Mouse (Mus musculus) limb, embryonic 14.5 days (tissue): ENCODE measurements around the gene Pank1. TPM values are rescaled to one million over a fixed set of nuclear protein-coding genes. Genes with fewer than 3 reads are reported as not detected.

ENCODE experiments used
- ATAC-seq: fragments of 200-750 bp; cut with Nextera tagmentation; 2 replicates; pipeline ENCODE4 v1.8.0; 2017; ENCODE audit warnings: low read depth, moderate number of reproducible peaks, moderate TSS enrichment; ENCODE audit not compliant: low FRiP score
- DNase-seq: peaks from one replicate; pipeline ENCODE4 v3.0.0-alpha.2; 2015; ENCODE audit warnings: low spot score
- H3K27ac ChIP-seq: fragments of 300-500 bp; sonication (generic); replicated peaks from 2 replicates; pipeline ENCODE4 v1.5.1; 2014; ENCODE audit warnings: low read depth, mild to moderate bottlenecking, low read length, moderate library complexity, mixed read lengths
- H3K27me3 ChIP-seq: fragments of 300-500 bp; sonication (generic); 2 replicates; pipeline ENCODE4 v1.6.1; 2014; ENCODE audit warnings: low read length, mixed read lengths; ENCODE audit not compliant: control insufficient read depth, insufficient read depth
- H3K36me3 ChIP-seq: fragments of 300-500 bp; sonication (generic); 2 replicates; pipeline ENCODE4 v1.6.1; 2014; ENCODE audit warnings: mild to moderate bottlenecking, low read length, moderate library complexity, mixed read lengths; ENCODE audit not compliant: control insufficient read depth, insufficient read depth
- H3K4me1 ChIP-seq: fragments of 300-500 bp; sonication (generic); 2 replicates; pipeline ENCODE4 v1.6.1; 2014; ENCODE audit warnings: antibody characterized with exemption, low read length, mixed read lengths; ENCODE audit not compliant: control insufficient read depth, insufficient read depth
- H3K4me2 ChIP-seq: fragments of 300-500 bp; sonication (generic); replicated peaks from 2 replicates; pipeline ENCODE4 v1.6.1; 2014; ENCODE audit warnings: low read depth, mild to moderate bottlenecking, low read length, moderate library complexity; ENCODE audit not compliant: severe bottlenecking
- H3K4me3 ChIP-seq: fragments of 300-500 bp; sonication (generic); replicated peaks from 2 replicates; pipeline ENCODE4 v1.5.1; 2014; ENCODE audit warnings: low read length
- H3K9ac ChIP-seq: fragments of 300-500 bp; sonication (generic); 2 replicates; pipeline ENCODE4 v1.6.1; 2014; ENCODE audit warnings: mild to moderate bottlenecking, low read depth, low read length, moderate library complexity; ENCODE audit not compliant: severe bottlenecking
- H3K9me3 ChIP-seq: fragments of 300-500 bp; sonication (generic); 2 replicates; pipeline ENCODE4 v1.6.1; 2016; ENCODE audit warnings: low read length; ENCODE audit not compliant: control insufficient read depth
- POLR2A ChIP-seq: fragments of 200-500 bp; IDR thresholded peaks from 2 replicates; pipeline ENCODE4 v1.8.0; 2012; ENCODE audit warnings: inconsistent platforms, mild to moderate bottlenecking, moderate library complexity, borderline replicate concordance; ENCODE audit not compliant: insufficient read depth, insufficient read length; ENCODE audit errors: extremely low read depth
- WGBS: fragments of 180-500 bp; shearing (Covaris S2); extraction: QIAGEN DNeasy Blood & Tissue Kit; methylation state at CpG from one replicate; pipeline ENCODE4 v1.1.7; 2014; 5-methylcytosine and 5-hydroxymethylcytosine counted together
- polyA plus RNA-seq, 2 experiments: library from polyadenylated mRNA; depleted of rRNA in 1 of 2; stranded (reverse) in 1 of 2; unstranded in 1 of 2; fragments of >200 nt; fragmentation: Nextera tagmentation in 1 of 2; extraction: Ambion mirVana in 1 of 2; gene quantifications; 2 replicates each; pipeline versions ENCODE4 v1.2.1 to v1.2.3; 2012 to 2014

Pank1 gene
- polyA plus RNA-seq, 2 experiments: 4.3 to 8.0 TPM

GRCm38 (mm10) chr19:34848164-34848563 lies 31.1 kb downstream of the Pank1 start:
- Histone ChIP-seq H3K27me3 (no peaks in the 10 kb centered on the region), H3K9me3 (no peaks in the 10 kb centered on the region), H3K27ac (no peak overlapping the region), H3K4me1 (no peaks in the 10 kb centered on the region), H3K4me2 (no peak overlapping the region), H3K9ac (no peak overlapping the region), H3K36me3 (no peaks in the 10 kb centered on the region), H3K4me3 (no peak overlapping the region)
- 90% methylated on average over 9 of the region's 9 CpGs for WGBS
- ATAC-seq: no peak
- TF ChIP-seq POLR2A: no peak
- DNase-seq: no peak

GRCm38 (mm10) chr19:34847103-34847502 lies 32.2 kb downstream of the Pank1 start:
- ATAC-seq (no peak), DNase-seq (no peak)
- Histone ChIP-seq H3K27me3 (no peaks in the 10 kb centered on the region), H3K4me1 (no peaks in the 10 kb centered on the region), H3K36me3 (no peaks in the 10 kb centered on the region), H3K4me3 (no peak overlapping the region), H3K4me2 (no peak overlapping the region), H3K9me3 (no peaks in the 10 kb centered on the region), H3K27ac (no peak overlapping the region), H3K9ac (no peak overlapping the region)
- 91% methylated on average over 3 of the region's 3 CpGs for WGBS
- TF ChIP-seq POLR2A: no peak

- H3K4me1 ChIP-seq: no peaks in the 10 kb centered on the region
- 65% methylated on average over 11 of the region's 12 CpGs for WGBS
- no peaks in the 10 kb centered on the region for H3K27me3 ChIP-seq
- no peak overlapping the region for H3K4me3 ChIP-seq
- no peaks in the 10 kb centered on the region for H3K9me3 ChIP-seq
- H3K9ac ChIP-seq: no peak overlapping the region
- no peak for TF ChIP-seq POLR2A
- no peak overlapping the region for H3K27ac ChIP-seq
- no peaks in the 10 kb centered on the region for H3K36me3 ChIP-seq
- ATAC-seq: no peak
- no peak overlapping the region for H3K4me2 ChIP-seq
- DNase-seq: no peak
Measured at GRCm38 (mm10) chr19:34846508-34847038, 32.7 kb downstream of the Pank1 start.

DNA sequence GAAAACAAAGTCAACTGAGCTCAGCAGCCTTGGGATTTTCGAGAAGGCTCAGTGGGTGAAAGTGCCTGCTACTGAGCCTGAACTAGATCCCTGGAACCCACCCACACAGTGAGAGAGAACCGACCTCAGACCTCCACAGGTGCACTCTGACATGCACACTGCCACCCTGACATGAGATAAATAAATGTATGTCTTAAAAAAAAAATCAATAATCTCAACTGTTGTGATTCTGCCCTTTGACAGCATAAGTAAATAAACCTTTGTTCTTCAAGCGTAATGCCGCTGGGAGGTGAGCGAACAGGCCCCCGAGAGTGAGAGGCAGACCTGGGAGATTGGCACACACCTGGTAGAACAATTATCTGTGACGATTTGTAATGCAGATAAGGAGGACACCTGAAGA lies 33.2 kb downstream of the Pank1 start:
- Histone ChIP-seq H3K4me1 (no peaks in the 10 kb centered on the region), H3K9ac (no peak overlapping the region), H3K4me2 (no peak overlapping the region), H3K27ac (no peak overlapping the region), H3K36me3 (no peaks in the 10 kb centered on the region), H3K9me3 (no peaks in the 10 kb centered on the region), H3K27me3 (no peaks in the 10 kb centered on the region), H3K4me3 (no peak overlapping the region)
- 74% methylated on average over 7 of the region's 7 CpGs for WGBS
- no peak for TF ChIP-seq POLR2A
- ATAC-seq: no peak
- no peak for DNase-seq

GRCm38 (mm10) chr19:34845331-34845730 lies 33.9 kb downstream of the Pank1 start:
- ATAC-seq (no peak), DNase-seq (no peak)
- 94% methylated on average over 8 of the region's 8 CpGs for WGBS
- Histone ChIP-seq H3K4me1 (no peaks in the 10 kb centered on the region), H3K4me3 (no peak overlapping the region), H3K27me3 (no peaks in the 10 kb centered on the region), H3K36me3 (peaks cover 3% of the 10 kb centered on the region; the same call in 1 of the 2 replicates), H3K9ac (no peak overlapping the region), H3K27ac (no peak overlapping the region), H3K4me2 (no peak overlapping the region), H3K9me3 (no peaks in the 10 kb centered on the region)
- no peak for TF ChIP-seq POLR2A

GRCm38 (mm10) chr19:34844760-34845159 lies 34.5 kb downstream of the Pank1 start:
- Histone ChIP-seq H3K4me2 (no peak overlapping the region), H3K4me1 (no peaks in the 10 kb centered on the region), H3K27ac (no peak overlapping the region), H3K27me3 (no peaks in the 10 kb centered on the region), H3K36me3 (peaks cover 3% of the 10 kb centered on the region; the same call in 1 of the 2 replicates), H3K9me3 (no peaks in the 10 kb centered on the region), H3K4me3 (no peak overlapping the region), H3K9ac (no peak overlapping the region)
- no peak for DNase-seq
- no peak for ATAC-seq
- WGBS: 90% methylated on average over 5 of the region's 5 CpGs
- no peak for TF ChIP-seq POLR2A
